Mouse (Mus musculus): ENCODE measurements around the gene Gga2.

DNA sequence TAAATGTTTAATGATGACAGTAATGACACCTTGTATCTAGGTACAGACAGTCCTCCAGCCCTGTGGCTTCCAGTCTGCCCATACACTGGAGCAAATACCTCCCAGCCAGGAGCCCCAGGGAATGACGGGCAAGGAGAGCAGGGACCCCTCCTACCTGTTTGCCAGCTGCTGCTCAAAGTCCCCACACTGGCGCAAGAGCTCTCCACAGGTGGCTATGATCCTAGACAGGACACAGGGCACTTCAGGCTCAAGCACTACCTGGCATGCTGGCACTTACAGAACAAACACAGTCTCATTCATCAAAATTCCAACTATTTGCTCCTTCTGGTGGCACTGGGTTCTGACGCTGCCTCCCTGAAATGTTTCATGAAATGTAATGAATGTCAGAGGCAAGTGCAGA is 80.0 kb downstream of the Gga2 start:
- TF ChIP-seq POLR2A (IDR thresholded peaks at IDR 0.05; ENCODE audit: insufficient read depth, low read depth, low read length) (no peak), CTCF (IDR thresholded peaks at IDR 0.05) (no peak)
